Mouse (Mus musculus) myocyte (in vitro differentiated cells): ENCODE results near the gene Prim1. TPM values are rescaled to one million over a fixed set of nuclear protein-coding genes. Genes with fewer than 3 reads are reported as not detected.

Experiments used
- H3K27me3 ChIP-seq: one replicate; pipeline ENCODE4 v1.6.1; 2011; ENCODE audit not compliant: control insufficient read depth, insufficient read depth, insufficient read length
- H3K36me3 ChIP-seq: one replicate; pipeline ENCODE4 v1.6.1; 2011; ENCODE audit not compliant: control insufficient read depth, insufficient read depth
- H3K4me2 ChIP-seq: one replicate; pipeline ENCODE4 v1.6.1; 2011; ENCODE audit warnings: low read depth, control low read depth
- H3K4me3 ChIP-seq: one replicate; pipeline ENCODE4 v1.5.1; 2011; ENCODE audit warnings: mild to moderate bottlenecking, control low read depth, moderate library complexity
- H3K79me2 ChIP-seq: one replicate; pipeline ENCODE4 v1.6.1; 2011; ENCODE audit not compliant: control insufficient read depth, insufficient read depth
- H3ac ChIP-seq: one replicate; pipeline ENCODE4 v1.6.1; 2011; ENCODE audit not compliant: control insufficient read depth, insufficient read length
- CEBPB ChIP-seq: IDR thresholded peaks from 2 replicates; pipeline ENCODE4 v1.6.1; 2011; ENCODE audit warnings: mild to moderate bottlenecking, moderate library complexity; ENCODE audit not compliant: poor library complexity, insufficient read depth, severe bottlenecking
- E2F4 ChIP-seq: IDR thresholded peaks from one replicate; pipeline ENCODE4 v1.6.1; 2011; ENCODE audit warnings: mild to moderate bottlenecking, control low read depth, moderate library complexity; ENCODE audit not compliant: insufficient read depth
- MAX ChIP-seq: IDR thresholded peaks from one replicate; pipeline ENCODE4 v1.6.1; 2011; ENCODE audit warnings: low read depth, mild to moderate bottlenecking, control low read depth
- MYOD1 ChIP-seq, 3 experiments: IDR thresholded peaks; one replicate each; pipeline ENCODE4 v1.6.1; 2011; ENCODE audit warnings: control low read depth in 2 of 3, low read depth in 2 of 3, mild to moderate bottlenecking in 2 of 3, moderate library complexity in 1 of 3; ENCODE audit not compliant: insufficient read length in 2 of 3, control insufficient read depth in 1 of 3
- MYOG ChIP-seq, 3 experiments: IDR thresholded peaks; one replicate each; pipeline ENCODE4 v1.6.1; 2011; ENCODE audit warnings: control low read depth in 2 of 3, low read depth in 2 of 3, mild to moderate bottlenecking in 2 of 3; ENCODE audit not compliant: insufficient read length in 2 of 3, control insufficient read depth in 1 of 3, insufficient read depth in 1 of 3
- POLR2A ChIP-seq: IDR thresholded peaks from one replicate; pipeline ENCODE4 v1.6.1; 2011; ENCODE audit warnings: low read depth, mild to moderate bottlenecking, control low read depth, moderate library complexity; ENCODE audit not compliant: insufficient read length
- POLR2AphosphoS2 ChIP-seq: IDR thresholded peaks from one replicate; pipeline ENCODE4 v1.6.1; 2011; ENCODE audit warnings: low read depth, control low read depth; ENCODE audit not compliant: insufficient read length
- REST ChIP-seq: IDR thresholded peaks from one replicate; pipeline ENCODE4 v1.6.1; 2011; ENCODE audit warnings: mild to moderate bottlenecking, control low read depth, moderate library complexity; ENCODE audit not compliant: insufficient read depth, insufficient read length
- SRF ChIP-seq: IDR thresholded peaks from one replicate; pipeline ENCODE4 v1.6.1; 2011; ENCODE audit warnings: low read depth; ENCODE audit not compliant: control insufficient read depth, insufficient read length
- TCF12 ChIP-seq: IDR thresholded peaks from one replicate; pipeline ENCODE4 v1.6.1; 2011; ENCODE audit warnings: mild to moderate bottlenecking, control low read depth; ENCODE audit not compliant: poor library complexity, insufficient read depth, severe bottlenecking
- TCF3 ChIP-seq: IDR thresholded peaks from one replicate; pipeline ENCODE4 v1.6.1; 2011; ENCODE audit warnings: low read depth, control low read depth; ENCODE audit not compliant: insufficient read length
- USF1 ChIP-seq: IDR thresholded peaks from one replicate; pipeline ENCODE4 v1.6.1; 2011; ENCODE audit warnings: low read depth, mild to moderate bottlenecking, control low read depth, moderate library complexity
- polyA plus RNA-seq: library from polyadenylated mRNA; unstranded; fragments of >200 nt; fragmentation: generic; extraction: Trizol; gene quantifications from one replicate; pipeline ENCODE4 v1.2.1, GENCODE M21; 2012; ENCODE audit warnings: missing spikeins

Gene Prim1
- polyA plus RNA-seq, 1 experiment: 9.1 TPM

- TF ChIP-seq MYOD1 (IDR thresholded peaks at IDR 0.05; ENCODE audit: control insufficient read depth in 1 of 3, insufficient read length in 2 of 3, low read depth in 2 of 3): peak; percentile 8 to 76 (median 72)
- peak; percentile 27 for TF ChIP-seq TCF12
- TF ChIP-seq MAX: no peak
- TF ChIP-seq MYOG (IDR thresholded peaks at IDR 0.05; ENCODE audit: control insufficient read depth in 1 of 3, insufficient read depth in 1 of 3, insufficient read length in 2 of 3, low read depth in 2 of 3): peak in 1 of 3 experiments; percentile 20
- TF ChIP-seq CEBPB: no peak
- Histone ChIP-seq H3K4me2 (peak overlapping the region; percentile 33), H3K36me3 (no peaks in the 10 kb centered on the region), H3ac (no peak overlapping the region), H3K4me3 (no peak overlapping the region), H3K27me3 (peaks cover 16% of the 10 kb centered on the region), H3K79me2 (no peaks in the 10 kb centered on the region)
Measured at GRCm38 (mm10) chr10:127974062-127974461, 40.9 kb upstream of the Prim1 start.

GRCm38 (mm10) chr10:127975503-127975902 lies 39.5 kb upstream of the Prim1 start:
- no peak for TF ChIP-seq REST
- TF ChIP-seq USF1: no peak
- TF ChIP-seq E2F4: no peak
- no peak for TF ChIP-seq SRF
- no peak for TF ChIP-seq TCF12
- no peak for TF ChIP-seq POLR2A
- TF ChIP-seq TCF3: no peak
- TF ChIP-seq MAX: no peak
- no peak for TF ChIP-seq MYOG (IDR thresholded peaks at IDR 0.05; ENCODE audit: control insufficient read depth in 1 of 3, insufficient read depth in 1 of 3, insufficient read length in 2 of 3, low read depth in 2 of 3)
- Histone ChIP-seq H3K36me3 (no peaks in the 10 kb centered on the region), H3K27me3 (peaks cover 17% of the 10 kb centered on the region), H3K79me2 (no peaks in the 10 kb centered on the region), H3ac (no peak overlapping the region), H3K4me3 (no peak overlapping the region), H3K4me2 (no peak overlapping the region)

- Histone ChIP-seq H3K4me3 (no peak overlapping the region), H3K79me2 (no peaks in the 10 kb centered on the region), H3K4me2 (no peak overlapping the region), H3ac (no peak overlapping the region), H3K27me3 (peaks cover 16% of the 10 kb centered on the region), H3K36me3 (no peaks in the 10 kb centered on the region)
- TF ChIP-seq MYOD1 (IDR thresholded peaks at IDR 0.05; ENCODE audit: control insufficient read depth in 1 of 3, insufficient read length in 2 of 3, low read depth in 2 of 3) (no peak), TCF3 (no peak), REST (no peak), MYOG (IDR thresholded peaks at IDR 0.05; ENCODE audit: control insufficient read depth in 1 of 3, insufficient read depth in 1 of 3, insufficient read length in 2 of 3, low read depth in 2 of 3) (no peak), MAX (no peak), TCF12 (no peak)
Measured at GRCm38 (mm10) chr10:127984650-127985049, 30.3 kb upstream of the Prim1 start.

- Histone ChIP-seq H3ac (no peak overlapping the region), H3K27me3 (peaks cover 14% of the 10 kb centered on the region), H3K4me2 (no peak overlapping the region), H3K79me2 (no peaks in the 10 kb centered on the region), H3K4me3 (no peak overlapping the region), H3K36me3 (no peaks in the 10 kb centered on the region)
- TF ChIP-seq TCF12: no peak
- TF ChIP-seq SRF: no peak
- no peak for TF ChIP-seq MYOG (IDR thresholded peaks at IDR 0.05; ENCODE audit: control insufficient read depth in 1 of 3, insufficient read depth in 1 of 3, insufficient read length in 2 of 3, low read depth in 2 of 3)
- no peak for TF ChIP-seq USF1
- TF ChIP-seq MAX: no peak
- no peak for TF ChIP-seq E2F4
- no peak for TF ChIP-seq POLR2AphosphoS2
- no peak for TF ChIP-seq TCF3
- no peak for TF ChIP-seq MYOD1 (IDR thresholded peaks at IDR 0.05; ENCODE audit: control insufficient read depth in 1 of 3, insufficient read length in 2 of 3, low read depth in 2 of 3)
- TF ChIP-seq REST: no peak
- TF ChIP-seq POLR2A: no peak
- no peak for TF ChIP-seq CEBPB
Measured at GRCm38 (mm10) chr10:127985601-127986000, 29.4 kb upstream of the Prim1 start.

GRCm38 (mm10) chr10:127996690-127997089 lies 18.3 kb upstream of the Prim1 start:
- Histone ChIP-seq H3K4me3 (no peak overlapping the region), H3ac (no peak overlapping the region), H3K36me3 (no peaks in the 10 kb centered on the region), H3K4me2 (no peak overlapping the region), H3K79me2 (no peaks in the 10 kb centered on the region), H3K27me3 (peaks cover 12% of the 10 kb centered on the region)
- no peak for TF ChIP-seq MYOD1 (IDR thresholded peaks at IDR 0.05; ENCODE audit: control insufficient read depth in 1 of 3, insufficient read length in 2 of 3, low read depth in 2 of 3)
